Mouse (Mus musculus): ENCODE results near the gene Syt3.

Syt3 gene

GRCm38 (mm10) chr7:44413307-44413706 lies 29.4 kb downstream of the Syt3 start:
- DNase-seq: no peak

- DNase-seq: no peak
Observed at GRCm38 (mm10) chr7:44427666-44428065, 43.8 kb downstream of the Syt3 start.

- DNase-seq: no peak
Observed at GRCm38 (mm10) chr7:44428171-44428950, 44.5 kb downstream of the Syt3 start.

- DNase-seq: no peak
Observed at GRCm38 (mm10) chr7:44428968-44429521, 45.1 kb downstream of the Syt3 start, which contains the start of gene Lrrc4b. TSS of gene Lrrc4b (plus strand) at chr7:44429018.

GRCm38 (mm10) chr7:44429534-44430488 lies 45.9 kb downstream of the Syt3 start:
- DNase-seq: no peak

- DNase-seq: no peak
Observed at GRCm38 (mm10) chr7:44432550-44432949, 48.6 kb downstream of the Syt3 start.

GRCm38 (mm10) chr7:44433371-44433770 lies 49.5 kb downstream of the Syt3 start:
- DNase-seq: peak in 1 of 2 experiments; percentile 37

- no peak for DNase-seq
Observed at GRCm38 (mm10) chr7:44434089-44434488, 50.2 kb downstream of the Syt3 start.

GRCm38 (mm10) chr7:44435796-44436195 lies 51.9 kb downstream of the Syt3 start:
- no peak for DNase-seq

- no peak for DNase-seq
Observed at GRCm38 (mm10) chr7:44436267-44436666, 52.4 kb downstream of the Syt3 start.

- no peak for DNase-seq
Observed at GRCm38 (mm10) chr7:44437188-44437587, 53.3 kb downstream of the Syt3 start.

GRCm38 (mm10) chr7:44437933-44438332 lies 54.0 kb downstream of the Syt3 start:
- DNase-seq: no peak

GRCm38 (mm10) chr7:44439696-44440095 lies 55.8 kb downstream of the Syt3 start:
- no peak for DNase-seq

- DNase-seq: no peak
Observed at GRCm38 (mm10) chr7:44440479-44440878, 56.6 kb downstream of the Syt3 start.

- no peak for DNase-seq
Observed at GRCm38 (mm10) chr7:44441180-44441579, 57.3 kb downstream of the Syt3 start.

- DNase-seq: no peak
Observed at GRCm38 (mm10) chr7:44441648-44442109, 57.8 kb downstream of the Syt3 start.

- no peak for DNase-seq
Observed at GRCm38 (mm10) chr7:44442407-44442821, 58.5 kb downstream of the Syt3 start.

- no peak for DNase-seq
Observed at GRCm38 (mm10) chr7:44443268-44444173, 59.6 kb downstream of the Syt3 start.

- no peak for DNase-seq
Observed at GRCm38 (mm10) chr7:44444886-44445527, 61.1 kb downstream of the Syt3 start.

- DNase-seq: no peak
Observed at GRCm38 (mm10) chr7:44445528-44445923, 61.6 kb downstream of the Syt3 start.

- no peak for DNase-seq
Observed at GRCm38 (mm10) chr7:44446070-44446855, 62.4 kb downstream of the Syt3 start.

Data from thymus, postnatal 36 days (tissue).